Mouse (Mus musculus): ENCODE measurements around the gene Mmp15.

Mmp15 gene

DNA sequence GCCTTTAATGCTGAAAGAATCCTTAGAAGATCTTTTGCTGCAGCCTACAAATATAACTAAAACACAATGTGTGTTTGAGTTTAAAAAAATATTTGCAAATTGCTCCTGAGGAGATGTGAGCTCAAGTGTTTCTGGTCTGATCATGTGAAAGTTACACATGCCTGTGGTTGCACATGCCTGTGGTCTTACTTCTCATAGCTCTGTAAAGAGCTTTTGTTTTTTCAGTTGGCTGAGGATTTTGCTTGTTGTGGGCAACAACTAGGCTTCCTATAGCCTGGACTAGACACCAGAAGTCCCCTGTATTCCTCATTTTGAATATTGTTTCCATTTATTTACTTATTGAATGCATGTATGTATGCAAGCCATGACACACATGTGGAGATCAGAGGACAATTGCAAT lies 15.7 kb upstream of the Mmp15 start:
- intact Hi-C loops (cut with DNase I): no loop called here

DNA sequence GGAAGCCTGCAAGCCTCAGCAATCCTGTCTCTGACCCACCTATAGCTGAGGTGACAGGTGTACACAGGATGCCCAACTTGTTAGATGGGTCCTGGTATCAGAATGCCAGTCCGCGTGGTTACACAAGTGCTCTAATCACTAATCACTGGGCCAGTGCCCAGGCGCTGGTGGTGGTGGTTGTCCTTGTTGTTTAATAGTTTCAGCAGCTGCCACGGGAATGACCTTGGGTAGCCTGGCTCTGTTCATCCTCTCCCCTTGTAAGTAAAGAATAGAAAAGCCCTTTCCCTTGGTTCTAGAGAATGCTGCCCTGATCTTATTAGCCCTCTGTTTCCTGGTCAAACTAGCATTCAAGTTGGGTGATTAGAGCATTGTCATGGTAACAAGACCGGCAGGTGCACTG lies 10.3 kb upstream of the Mmp15 start:
- intact Hi-C loops (cut with DNase I): no loop called here

DNA sequence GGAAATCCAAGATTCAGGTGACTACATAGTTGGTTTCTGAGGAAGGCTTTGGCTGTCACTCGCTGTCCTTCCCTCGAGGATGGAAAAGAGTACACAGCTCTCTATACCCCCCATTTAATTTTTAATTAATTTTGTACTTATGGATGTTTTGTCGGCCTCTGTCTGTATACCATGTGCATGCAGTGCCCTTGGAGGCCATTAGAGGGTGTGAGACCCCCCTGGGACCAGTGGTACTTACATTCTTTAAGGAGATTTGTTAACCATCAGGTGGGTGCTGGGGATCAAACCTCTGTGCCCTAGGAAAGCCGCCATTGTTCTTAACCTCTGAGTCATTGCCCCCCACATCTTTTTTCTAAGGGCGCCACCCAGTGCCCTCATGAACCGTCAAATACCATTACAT lies 7.4 kb upstream of the Mmp15 start:
- intact Hi-C loops (cut with DNase I): loop anchor here (5.0 kb wide), 1 partner anchor 83 kb away; no protein-coding TSS in a partner anchor

DNA sequence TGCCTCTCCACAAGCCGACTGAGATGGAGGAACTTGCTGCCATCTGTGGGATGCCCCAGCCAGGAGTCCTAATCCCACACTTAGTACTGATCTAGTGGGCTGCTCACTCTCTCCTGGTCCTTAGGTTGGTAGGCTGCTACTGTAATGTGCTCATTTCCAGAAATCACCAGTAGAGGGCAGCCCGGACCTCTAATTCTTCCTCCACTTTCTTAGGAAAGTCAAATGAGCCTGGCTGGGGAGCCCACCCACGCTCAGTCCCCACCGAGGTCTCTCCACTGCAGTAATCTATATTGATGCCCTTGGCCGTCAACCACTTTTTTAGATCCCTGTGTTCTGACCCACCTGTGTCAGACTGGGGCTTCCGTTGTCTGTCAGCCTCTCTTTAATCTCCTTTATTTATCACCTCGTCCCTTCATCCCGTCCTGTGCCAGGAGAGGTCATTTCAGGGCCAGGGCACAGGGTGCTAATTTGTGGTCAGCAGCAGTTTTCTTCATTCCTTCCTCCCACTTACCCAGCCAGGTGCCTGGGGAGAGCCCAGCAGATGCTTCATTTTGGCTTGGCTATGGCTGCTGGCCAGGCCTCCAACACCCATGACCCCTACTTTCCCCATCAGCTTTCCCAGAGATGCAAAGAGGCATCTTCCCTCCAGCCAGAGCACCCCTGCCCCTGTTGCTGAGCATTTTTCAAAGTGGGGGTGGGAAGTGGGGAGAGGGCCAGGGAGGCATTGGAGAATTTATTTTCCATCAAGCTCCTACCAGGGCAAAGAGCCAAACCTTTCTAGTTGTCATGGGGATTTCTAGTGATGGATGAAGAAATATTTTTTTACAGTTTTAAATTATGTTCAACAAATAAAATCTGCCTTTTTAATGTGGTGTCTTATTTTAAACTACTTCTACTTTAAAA lies 5.2 kb upstream of the Mmp15 start:
- intact Hi-C loops (cut with DNase I): loop anchor here (5.0 kb wide), 1 partner anchor 80 kb away; no protein-coding TSS in a partner anchor

DNA sequence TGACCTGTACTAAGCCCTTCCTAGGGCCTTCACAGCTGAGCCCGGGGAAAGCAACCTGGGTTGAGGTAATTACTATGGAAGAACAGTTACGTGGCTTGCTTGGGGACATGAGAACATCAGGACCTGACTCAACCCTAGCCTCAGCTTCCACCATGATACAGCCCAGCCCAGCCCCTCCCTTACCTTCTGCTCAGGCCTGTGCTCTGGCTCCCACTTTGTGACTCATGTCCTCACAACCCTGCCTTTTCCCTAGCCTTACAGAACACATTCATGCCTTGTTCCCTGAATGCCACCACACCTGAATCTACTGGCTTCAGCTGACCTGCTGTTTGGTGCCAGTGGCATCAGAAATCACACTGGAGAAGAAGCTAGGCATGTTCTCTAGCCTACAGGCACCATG lies 3.7 kb upstream of the Mmp15 start:
- intact Hi-C loops (cut with DNase I): loop anchor here (2.0 to 5.0 kb wide), 2 partner anchors 26 to 79 kb away; no protein-coding TSS in a partner anchor

DNA sequence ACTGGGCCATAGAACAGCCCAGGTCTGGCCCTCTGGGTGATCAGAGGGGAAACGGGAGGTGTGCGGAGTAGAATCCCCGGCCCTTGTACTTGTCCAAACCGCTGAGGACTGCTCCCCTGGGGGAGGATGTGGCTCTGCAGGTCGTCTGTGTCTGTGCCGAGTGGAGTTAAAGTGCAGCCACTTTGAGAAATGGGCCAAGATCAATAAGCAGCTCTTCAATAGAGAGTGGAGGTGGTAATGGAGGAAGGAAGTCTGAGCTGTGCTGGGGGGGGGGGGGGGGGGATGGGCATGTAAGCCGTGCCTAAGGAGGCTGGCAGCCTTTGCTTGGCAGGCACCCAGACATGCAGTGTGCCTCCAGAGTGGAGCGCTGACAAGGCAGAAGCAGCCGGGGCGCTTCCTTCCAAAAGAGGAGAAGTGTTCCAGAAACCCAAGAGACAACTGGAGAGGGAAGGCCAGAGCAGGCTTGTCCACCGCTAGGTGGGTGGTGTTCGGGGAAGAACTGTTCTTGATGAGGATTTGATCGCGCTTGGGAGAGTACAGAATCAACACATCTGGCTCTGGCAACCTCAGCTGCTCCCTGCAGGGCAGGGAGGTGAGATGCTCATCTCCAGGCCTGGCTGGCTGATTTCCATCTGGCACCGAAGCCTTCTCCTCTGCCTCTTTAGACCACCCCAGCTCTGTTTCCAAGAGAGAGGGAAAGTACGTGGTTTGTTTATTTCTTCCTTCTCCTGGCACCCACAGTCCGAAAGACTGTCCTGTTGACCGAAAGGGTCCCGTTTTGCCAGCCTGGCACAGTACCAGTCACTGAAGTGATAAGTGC lies 3.0 kb upstream of the Mmp15 start:
- intact Hi-C loops (cut with DNase I): loop anchor here (2.0 to 5.0 kb wide), 2 partner anchors 26 to 78 kb away; no protein-coding TSS in a partner anchor

DNA sequence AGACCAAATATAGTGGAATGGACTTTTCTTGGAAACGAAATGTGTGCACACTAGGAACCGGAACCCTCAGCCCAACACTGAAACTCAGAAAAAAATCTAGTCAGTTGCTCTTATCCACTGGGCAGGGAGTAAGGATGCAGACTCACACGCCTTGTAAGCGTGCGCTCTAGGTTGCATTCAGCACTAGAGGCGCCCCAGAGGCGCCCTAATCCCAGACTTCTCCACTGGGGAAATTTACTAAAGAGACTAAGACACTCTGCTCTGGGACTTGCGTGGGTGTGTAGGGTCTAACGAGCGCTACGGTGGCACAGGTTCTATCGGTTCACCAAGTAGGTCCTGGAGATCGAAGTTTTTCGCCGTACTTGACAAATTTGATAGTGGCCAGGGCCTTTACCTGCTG lies 607 bp upstream of the Mmp15 start:
- intact Hi-C loops (cut with DNase I): loop anchor here (10.0 kb wide), 1 partner anchor 343 kb away; no protein-coding TSS in a partner anchor

DNA sequence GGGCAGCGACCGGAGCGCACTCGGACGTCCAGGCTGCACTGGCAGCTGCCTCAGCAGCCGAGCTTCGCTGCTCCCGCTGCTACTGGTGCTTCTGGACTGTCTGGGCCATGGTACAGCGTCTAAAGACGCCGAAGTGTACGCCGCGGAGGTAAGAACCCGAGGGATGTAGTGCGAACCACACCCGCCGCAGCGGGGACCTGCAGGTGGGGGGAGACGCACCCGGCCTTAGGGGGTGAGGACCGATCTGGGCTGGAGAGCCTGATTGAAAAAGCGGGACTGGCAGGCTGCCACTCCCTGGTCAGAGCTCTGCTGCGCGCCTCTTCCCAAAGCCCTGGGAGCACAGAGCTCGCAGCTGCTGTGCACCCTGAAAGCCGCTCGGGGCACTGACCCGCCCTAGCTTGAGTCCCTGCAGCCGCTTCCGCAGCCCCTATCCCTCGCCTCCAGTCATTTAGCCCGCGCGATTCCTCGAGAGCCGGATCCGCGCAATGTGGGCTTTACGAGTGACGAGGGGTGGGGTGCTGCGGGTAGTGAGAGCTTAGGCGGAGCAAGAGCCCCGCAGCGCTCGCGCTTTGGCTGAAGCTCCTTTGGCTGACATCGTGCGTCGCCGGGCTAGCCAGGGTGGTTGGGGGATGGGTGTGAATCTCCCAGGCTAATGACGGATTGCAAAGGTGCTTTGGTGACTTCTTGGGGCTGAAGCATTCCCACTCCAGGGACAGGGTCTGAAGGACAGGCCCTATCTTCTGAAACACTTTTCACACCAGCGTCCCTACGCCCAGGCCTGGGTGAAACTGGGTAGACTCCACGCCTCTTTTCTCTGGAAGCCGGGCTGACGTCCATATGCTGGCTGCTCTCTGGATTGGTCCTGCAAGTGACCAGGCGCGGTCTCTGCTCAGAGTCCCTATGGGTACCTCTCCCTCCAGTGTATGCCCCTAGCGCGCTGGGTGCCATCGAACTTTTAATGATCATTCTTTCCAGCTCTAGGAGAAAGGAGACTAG lies 1.1 kb downstream of the Mmp15 start:
- intact Hi-C loops (cut with DNase I): loop anchor here (10.0 kb wide), 1 partner anchor 342 kb away; no protein-coding TSS in a partner anchor

DNA sequence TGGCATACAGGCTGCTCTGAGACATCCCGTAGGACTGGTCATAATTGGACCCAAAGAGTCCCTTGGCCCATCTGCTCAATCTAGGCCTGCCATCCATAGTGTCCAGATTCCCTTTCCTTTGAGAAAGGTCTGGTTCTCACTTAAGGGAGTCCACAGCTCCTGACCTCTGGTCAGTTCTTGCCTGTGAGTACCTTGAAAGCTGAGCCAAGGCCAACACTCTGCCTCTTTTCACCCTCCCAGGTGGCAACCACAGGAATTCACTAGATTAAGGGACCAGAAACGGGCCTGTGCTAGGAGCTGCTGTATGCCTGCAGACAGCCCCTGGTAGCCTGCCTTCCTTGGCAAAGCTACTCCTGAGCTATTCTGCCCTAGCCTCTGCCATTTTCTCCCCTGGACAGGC lies 2.5 kb downstream of the Mmp15 start:
- intact Hi-C loops (cut with DNase I): loop anchor here (10.0 kb wide), 1 partner anchor 340 kb away; no protein-coding TSS in a partner anchor

DNA sequence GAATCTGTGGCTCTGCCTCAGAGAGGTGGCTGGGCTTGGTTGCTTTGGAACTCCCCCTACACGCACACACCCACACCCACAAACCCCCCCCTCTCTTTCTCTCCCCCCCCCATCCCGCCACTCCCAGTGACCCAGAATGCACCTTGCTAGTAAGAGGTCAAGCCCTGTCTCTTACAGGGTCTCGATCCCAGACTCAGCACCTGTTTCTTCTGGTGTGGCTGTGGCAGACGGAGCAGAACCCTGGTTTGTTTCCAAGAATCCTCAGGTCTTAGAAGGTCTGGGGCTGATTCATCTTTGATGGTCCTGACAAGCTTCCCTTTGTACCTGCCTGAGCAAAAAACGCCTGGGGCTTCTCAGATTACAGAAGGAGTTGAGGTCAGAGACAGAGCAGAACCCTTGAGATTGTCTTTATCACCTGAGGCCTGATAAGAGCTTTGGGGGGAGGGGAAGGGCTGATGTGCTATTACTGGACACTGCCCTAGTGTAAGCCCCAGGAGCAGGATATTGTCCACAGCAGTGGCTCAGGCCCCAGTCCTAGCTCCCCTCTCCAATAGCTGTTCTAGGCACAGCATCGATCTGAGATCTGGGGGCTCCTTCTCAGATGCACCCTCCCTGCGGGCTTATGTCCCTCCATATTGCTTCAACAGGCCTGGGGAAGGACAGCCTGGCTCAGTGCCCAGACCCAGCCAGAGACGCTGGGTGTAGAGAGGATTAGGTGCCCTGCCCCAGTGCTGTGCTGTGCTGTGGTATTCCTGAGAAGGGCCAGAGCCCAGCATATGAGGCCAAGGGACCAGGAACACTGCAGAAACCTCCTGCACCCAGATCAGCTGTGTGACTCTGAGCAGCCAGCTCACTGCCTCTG lies 6.7 kb downstream of the Mmp15 start:
- intact Hi-C loops (cut with DNase I): loop anchor here (10.0 kb wide), 1 partner anchor 336 kb away; no protein-coding TSS in a partner anchor

DNA sequence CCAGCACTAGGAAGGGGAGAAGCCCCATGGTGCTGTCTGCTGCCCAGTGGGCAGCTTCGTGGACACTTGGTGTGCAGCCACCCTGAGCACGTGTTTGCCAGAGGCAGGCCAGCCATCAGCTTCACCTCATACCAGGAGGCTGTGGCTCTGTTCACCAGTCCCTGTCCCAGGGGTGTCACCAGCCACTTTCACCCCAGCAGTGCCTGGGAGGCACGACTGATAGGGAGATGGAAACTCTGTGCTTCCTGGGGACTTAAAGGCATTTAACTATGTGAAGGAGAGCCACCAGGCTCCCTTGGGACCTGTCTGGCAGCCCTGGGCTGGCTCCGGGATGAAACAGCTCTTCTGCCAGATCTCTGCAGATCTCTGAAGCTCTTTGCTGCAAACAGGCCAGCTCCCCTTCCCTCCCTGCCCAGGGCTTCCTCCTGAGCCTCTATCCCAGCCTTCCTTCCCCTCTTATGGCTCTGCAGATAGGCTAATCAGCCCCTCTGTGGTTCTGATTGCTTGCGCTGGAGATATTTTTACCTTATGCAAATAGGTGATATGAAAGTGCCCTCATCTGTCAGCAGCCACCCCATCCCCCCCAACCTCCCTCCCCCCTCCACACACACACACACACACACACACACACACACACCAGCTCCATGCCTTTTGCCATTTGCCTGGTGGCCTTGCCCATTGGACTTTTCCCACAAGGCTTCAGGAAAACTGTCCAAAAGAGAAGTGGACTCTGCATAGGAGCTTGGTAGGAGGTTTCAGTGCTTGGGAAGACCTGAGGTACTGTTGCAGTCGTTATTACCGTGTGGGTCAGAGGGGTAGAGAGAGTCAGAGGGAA lies 8.3 kb downstream of the Mmp15 start:
- intact Hi-C loops (cut with DNase I): no loop called here

DNA sequence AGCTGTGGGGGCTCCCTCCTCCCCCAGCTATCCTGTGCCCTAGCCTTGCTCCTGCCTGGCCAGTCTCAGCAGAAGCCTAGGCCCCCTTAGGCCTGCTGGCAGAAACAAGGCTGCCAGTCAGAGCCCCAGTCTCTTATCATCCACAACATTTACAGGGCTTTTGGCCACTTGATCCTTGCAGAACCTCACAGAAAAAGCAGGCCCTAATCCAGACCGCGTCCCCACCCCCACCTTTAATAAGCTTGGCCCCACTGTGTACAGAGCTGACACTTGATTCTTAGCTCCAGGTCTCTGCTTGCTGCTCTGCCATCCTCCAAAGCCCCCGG lies 8.9 kb downstream of the Mmp15 start:
- intact Hi-C loops (cut with DNase I): no loop called here

DNA sequence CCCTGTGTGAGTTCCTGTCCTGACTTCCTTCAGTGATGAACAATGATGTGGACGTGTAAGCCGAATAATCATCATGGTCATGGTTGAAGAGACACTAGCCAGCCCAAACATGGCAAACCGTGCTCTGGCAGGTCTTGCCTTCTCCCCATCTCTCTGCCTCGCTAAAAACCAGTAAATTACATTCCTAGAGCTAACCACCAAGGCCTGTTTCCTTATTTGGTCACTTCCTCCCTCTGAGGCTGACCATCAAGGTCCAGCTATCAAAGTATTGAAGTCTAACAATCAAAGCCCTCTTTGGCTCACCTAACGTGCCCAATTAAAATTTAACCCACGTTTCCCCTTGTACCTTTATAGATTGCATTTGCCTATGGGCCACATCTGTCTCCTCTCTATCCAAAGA lies 10.2 kb downstream of the Mmp15 start:
- intact Hi-C loops (cut with DNase I): no loop called here

DNA sequence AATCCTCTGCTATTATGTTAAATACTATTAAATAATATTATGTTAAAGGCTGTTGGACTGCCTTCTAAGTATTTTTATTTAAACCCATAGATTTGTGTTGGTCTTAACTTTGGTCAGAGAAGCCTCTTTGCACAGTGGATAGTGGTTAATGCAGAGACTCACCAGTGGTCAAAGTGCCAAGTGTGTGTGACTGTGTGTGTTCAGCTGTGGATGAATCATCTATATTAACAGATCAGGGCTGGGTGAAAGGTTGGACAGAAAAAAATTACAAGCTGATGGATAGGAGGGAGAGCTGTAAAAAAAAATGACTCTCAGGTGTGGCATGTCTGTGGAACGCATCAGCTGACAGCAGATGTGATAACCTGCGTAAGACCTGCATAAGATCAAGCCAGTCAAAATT lies 11.8 kb downstream of the Mmp15 start:
- intact Hi-C loops (cut with DNase I): no loop called here

DNA sequence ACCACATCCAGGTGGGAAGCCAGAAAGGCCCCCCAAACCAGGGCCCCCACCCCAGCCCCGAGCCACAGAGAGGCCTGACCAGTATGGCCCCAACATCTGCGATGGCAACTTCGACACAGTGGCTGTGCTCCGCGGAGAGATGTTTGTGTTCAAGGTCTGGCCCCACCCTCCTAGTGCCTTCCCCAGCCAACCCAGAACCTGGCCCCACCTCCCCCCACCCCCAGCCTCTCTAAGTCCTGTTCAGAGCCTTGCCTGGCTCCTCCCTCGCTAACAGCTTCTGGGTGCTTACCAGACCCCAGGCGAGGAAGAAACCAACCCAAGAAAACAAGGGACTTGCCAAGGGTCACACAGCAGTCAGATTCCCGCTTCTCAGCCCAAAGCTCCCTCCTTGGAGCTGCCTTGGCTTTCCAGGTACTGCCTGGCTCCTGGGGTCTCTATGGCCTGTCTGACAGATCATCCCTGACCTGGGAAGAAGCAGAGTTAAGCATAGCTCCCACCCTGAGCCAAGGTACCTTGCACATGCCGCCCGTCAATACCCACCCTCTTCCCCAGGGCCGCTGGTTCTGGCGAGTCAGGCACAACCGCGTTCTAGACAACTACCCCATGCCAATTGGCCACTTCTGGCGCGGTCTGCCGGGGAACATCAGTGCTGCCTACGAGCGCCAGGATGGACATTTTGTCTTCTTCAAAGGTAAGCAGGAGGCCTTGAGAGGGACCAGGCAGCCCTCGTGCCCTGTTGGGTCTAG lies 17.7 kb downstream of the Mmp15 start:
- intact Hi-C loops (cut with DNase I): no loop called here

DNA sequence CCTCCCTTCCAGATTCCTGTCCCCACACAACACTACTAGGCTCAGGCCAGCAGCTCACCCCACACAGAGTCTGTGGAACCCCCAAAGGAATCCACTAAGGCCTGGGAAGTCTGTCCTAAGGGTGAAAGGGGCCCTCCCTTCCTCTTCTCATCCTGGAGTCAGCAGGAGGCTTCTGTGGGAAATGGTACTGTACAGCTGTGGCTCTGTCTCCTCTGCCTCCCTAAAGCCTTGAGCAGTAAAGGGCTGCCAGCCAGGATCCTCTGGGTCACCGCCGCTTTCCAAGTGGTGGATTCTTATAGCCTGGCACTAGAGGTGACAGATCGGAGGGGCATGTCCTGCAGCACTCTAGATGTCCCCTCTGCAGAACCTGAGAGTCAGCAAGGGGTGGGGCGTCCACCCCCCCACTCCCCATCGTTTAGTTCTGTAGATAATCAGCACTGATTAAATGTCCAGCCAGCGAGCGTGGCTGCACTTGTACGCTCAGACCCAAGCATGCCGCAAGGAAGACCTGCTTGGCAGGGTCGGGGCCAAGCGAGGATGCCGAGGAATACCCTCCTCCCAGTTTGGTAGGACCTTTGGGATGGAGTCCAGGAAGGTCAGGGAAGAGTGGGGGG lies 21.4 kb downstream of the Mmp15 start:
- intact Hi-C loops (cut with DNase I): loop anchor here (2.0 kb wide), 1 partner anchor 25 kb away; no protein-coding TSS in a partner anchor

DNA sequence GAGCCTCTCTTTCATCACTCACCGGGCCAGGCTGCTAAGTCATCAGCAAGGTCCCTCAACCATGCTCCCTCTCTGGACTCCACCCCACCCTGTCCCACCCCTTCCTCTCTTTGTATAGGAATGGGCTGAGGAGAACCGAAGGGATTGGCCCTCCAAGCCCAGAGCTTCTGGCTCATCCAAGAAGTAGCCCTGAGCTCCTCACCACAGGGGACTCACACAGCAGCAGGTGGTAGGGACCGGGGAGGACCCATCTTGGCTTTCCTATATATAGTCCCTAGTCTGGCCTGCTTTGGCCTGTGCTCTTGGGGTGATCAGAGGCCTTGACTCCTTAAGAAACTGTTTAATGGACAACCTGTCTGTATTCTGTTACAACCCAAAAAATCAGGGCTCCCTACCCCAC lies 22.4 kb downstream of the Mmp15 start:
- intact Hi-C loops (cut with DNase I): loop anchor here (2.0 kb wide), 1 partner anchor 26 kb away; no protein-coding TSS in a partner anchor

Data from adrenal gland (tissue).